Mouse (Mus musculus) embryonic facial prominence, embryonic 11.5 days (tissue): Measurements from ENCODE around the gene Myh9. TPM values are rescaled to one million over a fixed set of nuclear protein-coding genes. Genes with fewer than 3 reads are reported as not detected.
A peak's percentile ranks its signal among the peaks of the same experiment; 100 is the strongest.

Experiments
- ATAC-seq: fragments of 200-750 bp; cut with Nextera tagmentation; replicated peaks from 2 replicates; pipeline ENCODE4 v1.8.0; 2017; ENCODE audit warnings: low read depth; ENCODE audit not compliant: insufficient number of reproducible peaks, low FRiP score, low TSS enrichment
- DNase-seq: peaks from one replicate; pipeline ENCODE4 v3.0.0-alpha.2; 2015; ENCODE audit warnings: low spot score
- H3K27ac ChIP-seq: fragments of 300-500 bp; sonication (generic); replicated peaks from 2 replicates; pipeline ENCODE4 v1.5.1; 2014; ENCODE audit warnings: mild to moderate bottlenecking, low read depth, low read length, control low read depth
- H3K27me3 ChIP-seq: fragments of 300-500 bp; sonication (generic); 2 replicates; pipeline ENCODE4 v1.6.1; 2014; ENCODE audit warnings: mild to moderate bottlenecking, low read length, moderate library complexity, mixed read lengths; ENCODE audit not compliant: control insufficient read depth, insufficient read depth
- H3K36me3 ChIP-seq: fragments of 300-500 bp; sonication (generic); replicated peaks from 2 replicates; pipeline ENCODE4 v1.6.1; 2014; ENCODE audit warnings: low read depth, mild to moderate bottlenecking, low read length, moderate library complexity, mixed read lengths; ENCODE audit not compliant: control insufficient read depth, insufficient read depth
- H3K4me1 ChIP-seq: fragments of 300-500 bp; sonication (generic); 2 replicates; pipeline ENCODE4 v1.6.1; 2014; ENCODE audit warnings: low read length, mixed read lengths; ENCODE audit not compliant: control insufficient read depth, insufficient read depth
- H3K4me2 ChIP-seq: fragments of 300-500 bp; sonication (generic); 2 replicates; pipeline ENCODE4 v1.6.1; 2014; ENCODE audit warnings: low read depth, mild to moderate bottlenecking, control low read depth, low read length, moderate library complexity
- H3K4me3 ChIP-seq: fragments of 300-500 bp; sonication (generic); 2 replicates; pipeline ENCODE4 v1.5.1; 2014; ENCODE audit warnings: low read depth, low read length, control low read depth
- H3K9ac ChIP-seq: fragments of 300-500 bp; sonication (generic); replicated peaks from 2 replicates; pipeline ENCODE4 v1.6.1; 2014; ENCODE audit warnings: mild to moderate bottlenecking, control low read depth, low read length
- H3K9me3 ChIP-seq: fragments of 300-500 bp; sonication (generic); replicated peaks from 2 replicates; pipeline ENCODE4 v1.6.1; 2016; ENCODE audit warnings: mild to moderate bottlenecking, low read length, inconsistent platforms, mixed read lengths; ENCODE audit not compliant: control insufficient read depth
- WGBS: fragments of 180-500 bp; shearing (Covaris S2); extraction: QIAGEN DNeasy Blood & Tissue Kit; methylation state at CpG from one replicate; pipeline ENCODE4 v1.1.7; 2014; 5-methylcytosine and 5-hydroxymethylcytosine counted together
- polyA plus RNA-seq: library from polyadenylated mRNA; unstranded; fragments of >200 nt; fragmentation: Nextera tagmentation; extraction: Ambion mirVana; gene quantifications from 2 replicates; pipeline ENCODE4 v1.2.1, GENCODE M21; 2014

Gene Myh9
- polyA plus RNA-seq, 1 experiment from 2014 or later, result 23.4 TPM

DNA sequence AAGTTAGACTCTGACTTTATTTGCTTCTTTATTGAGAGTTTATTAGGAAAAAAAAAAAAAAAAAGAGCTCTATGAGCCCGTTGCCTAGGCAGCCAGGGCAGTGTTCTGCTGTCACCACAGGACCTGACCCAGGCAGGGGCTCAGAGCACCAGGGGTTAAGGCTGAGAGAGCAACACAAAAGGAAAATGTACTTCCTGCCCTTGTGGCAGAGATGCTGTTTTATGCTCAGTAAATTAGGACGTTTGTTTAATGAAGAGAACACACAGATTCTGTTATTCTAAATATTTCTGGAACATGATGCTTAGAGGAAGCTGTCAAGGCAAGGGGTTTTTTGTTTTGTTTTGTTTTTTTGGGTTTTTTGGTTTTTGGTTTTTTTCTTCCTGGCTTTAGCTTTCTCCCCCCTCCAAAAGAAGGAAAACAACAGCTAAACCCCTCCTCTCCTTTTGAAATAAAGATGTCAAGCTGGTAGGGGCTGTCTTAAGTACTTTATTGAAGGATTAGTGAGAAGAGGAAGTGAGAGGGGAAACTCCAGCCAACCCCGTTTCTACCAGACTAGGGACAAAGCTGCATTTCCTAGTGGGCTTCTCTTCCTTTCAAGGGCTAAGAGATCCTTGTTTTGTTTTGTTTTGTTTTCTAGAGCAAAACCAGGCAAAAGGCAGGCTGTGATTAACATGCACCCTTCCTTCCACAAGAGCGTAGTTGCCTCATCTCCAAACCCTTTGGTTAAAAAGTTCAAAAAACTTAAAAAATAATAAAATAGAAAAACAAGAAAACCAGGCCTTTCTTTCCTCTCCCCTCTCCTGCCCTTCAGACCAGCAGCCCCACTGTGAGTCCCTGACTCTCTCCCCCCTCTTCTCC is 3.2 kb downstream of the Myh9 start:
- Histone ChIP-seq H3K27me3 (no peaks in the 10 kb centered on the region), H3K36me3 (no peaks in the 10 kb centered on the region), H3K4me3 (no peak overlapping the region), H3K4me2 (no peak overlapping the region), H3K9me3 (no peaks in the 10 kb centered on the region), H3K9ac (no peak overlapping the region), H3K4me1 (peaks cover 2% of the 10 kb centered on the region; the same call in 1 of the 2 replicates), H3K27ac (0 out of 2 replicates have a peak overlapping the region, but pooled peaks have one; percentile 36)
- DNase-seq (no peak), ATAC-seq (no peak)
- WGBS, result 15% methylated on average over 4 of the region's 4 CpGs

DNA sequence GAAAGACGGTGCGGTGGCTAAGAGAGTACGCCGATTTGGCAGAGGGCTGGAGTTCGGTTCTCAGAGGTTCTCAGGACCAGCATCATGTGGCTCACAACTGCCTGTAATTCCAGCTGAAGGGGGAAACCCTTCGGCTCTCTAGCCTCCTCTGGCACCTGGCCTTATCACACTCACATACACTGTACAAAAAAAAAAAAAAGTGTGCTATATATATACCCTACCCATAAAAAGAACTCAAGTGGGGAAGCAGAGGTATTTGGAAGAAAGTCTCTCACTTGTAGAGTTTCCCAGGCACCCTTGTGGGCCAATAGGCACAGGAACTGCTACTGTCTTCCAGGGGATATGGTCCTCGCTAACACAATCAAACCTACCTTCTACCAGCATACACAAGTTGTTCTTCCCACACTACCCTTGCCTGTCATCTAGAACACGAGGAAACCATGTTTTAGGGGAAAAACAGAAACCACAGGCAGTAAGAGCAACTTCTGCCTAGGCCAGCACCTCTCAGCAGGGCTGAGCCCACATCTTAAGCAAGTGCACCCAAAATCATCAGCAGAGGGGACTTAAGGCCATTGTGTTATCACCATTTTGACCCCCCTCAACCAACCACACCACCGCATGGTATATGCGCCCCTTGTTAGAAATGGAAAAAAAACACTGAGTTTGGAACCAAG is 4.4 kb downstream of the Myh9 start:
- ATAC-seq (no peak), DNase-seq (no peak)
- no peak overlapping the region for H3K4me2 ChIP-seq
- no peak overlapping the region for H3K4me3 ChIP-seq
- no peaks in the 10 kb centered on the region for H3K9me3 ChIP-seq
- H3K27ac ChIP-seq, result no peak overlapping the region
- no peaks in the 10 kb centered on the region for H3K36me3 ChIP-seq
- 67% methylated on average over 10 of the region's 10 CpGs for WGBS
- H3K27me3 ChIP-seq, result no peaks in the 10 kb centered on the region
- peaks cover 2% of the 10 kb centered on the region; the same call in 1 of the 2 replicates for H3K4me1 ChIP-seq
- no peak overlapping the region for H3K9ac ChIP-seq

DNA sequence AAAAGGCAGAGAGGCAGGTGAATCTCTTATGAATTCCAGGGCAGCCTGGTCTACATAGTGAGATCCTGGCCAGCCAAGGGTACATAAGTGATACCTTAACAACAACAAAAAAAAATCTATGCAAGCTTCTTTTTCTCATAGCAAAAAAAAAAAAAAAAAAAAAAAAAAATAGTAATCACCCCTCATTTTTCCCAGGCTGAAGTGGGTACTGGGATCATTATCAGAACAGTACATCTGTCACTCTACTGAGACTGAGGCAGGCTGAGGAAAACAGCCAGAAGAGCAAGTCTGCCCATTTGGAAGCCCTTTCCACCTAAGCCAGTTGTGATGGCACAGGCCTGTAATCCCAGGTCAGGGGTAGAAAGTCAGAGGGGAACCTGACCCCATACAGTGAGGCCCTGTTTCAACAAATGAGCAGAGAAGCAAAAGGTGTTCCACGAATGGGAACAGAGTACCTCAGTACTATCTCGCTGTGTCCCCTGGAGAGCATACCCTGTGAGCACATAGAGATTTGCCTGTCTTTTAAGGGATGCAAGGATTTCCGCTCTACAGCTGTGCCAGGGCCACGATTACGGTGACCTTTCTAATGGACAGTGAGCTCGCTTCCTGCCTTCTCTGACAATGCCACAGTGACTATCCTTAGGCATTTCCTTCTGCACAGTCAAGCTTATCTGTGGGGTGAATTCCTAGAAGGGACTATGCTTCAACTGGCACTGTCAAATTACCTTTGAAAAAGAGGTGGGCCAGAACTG is 5.1 kb downstream of the Myh9 start:
- H3K4me2 ChIP-seq, result no peak overlapping the region
- H3K27me3 ChIP-seq, result no peaks in the 10 kb centered on the region
- no peaks in the 10 kb centered on the region for H3K36me3 ChIP-seq
- DNase-seq (no peak), ATAC-seq (no peak)
- H3K27ac ChIP-seq, result no peak overlapping the region
- peaks cover 2% of the 10 kb centered on the region; the same call in 1 of the 2 replicates for H3K4me1 ChIP-seq
- H3K4me3 ChIP-seq, result no peak overlapping the region
- no peaks in the 10 kb centered on the region for H3K9me3 ChIP-seq
- 34% methylated on average over 6 of the region's 6 CpGs for WGBS
- no peak overlapping the region for H3K9ac ChIP-seq

DNA sequence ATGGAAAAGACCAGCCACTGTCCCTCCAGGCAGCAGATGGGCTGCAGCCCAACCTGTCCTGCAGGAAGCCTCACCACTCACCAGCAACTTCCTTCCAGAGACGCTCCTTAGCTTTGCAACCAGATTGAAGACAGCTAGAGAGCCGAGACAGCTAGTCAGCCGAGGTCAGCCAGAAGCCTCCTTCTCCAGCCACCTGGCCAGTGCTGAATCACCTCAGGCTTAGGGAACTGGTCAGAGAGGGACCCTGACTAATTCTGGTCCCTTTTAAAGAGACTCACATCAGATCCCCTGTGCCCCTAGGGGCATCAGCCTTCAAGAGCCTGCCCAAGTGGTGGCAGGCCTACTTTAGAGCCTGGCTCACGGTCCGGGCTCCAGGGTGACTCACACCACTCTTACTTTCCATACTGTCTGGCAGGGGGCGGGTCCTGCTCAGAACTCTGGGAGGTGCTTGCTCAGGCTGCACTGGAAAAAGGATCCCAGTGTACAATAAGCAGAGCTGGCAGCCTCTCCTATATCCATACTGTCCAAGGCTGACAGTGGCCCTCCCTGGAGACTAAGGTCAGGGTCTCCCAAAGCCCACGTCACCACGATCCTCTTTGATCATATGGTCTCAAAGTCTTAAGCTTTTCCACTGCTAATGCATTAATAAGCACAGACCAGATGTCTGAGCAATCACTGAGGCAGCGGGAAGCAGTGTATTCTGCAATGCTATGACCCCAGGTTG is 5.9 kb downstream of the Myh9 start:
- no peaks in the 10 kb centered on the region for H3K9me3 ChIP-seq
- H3K36me3 ChIP-seq, result no peaks in the 10 kb centered on the region
- peak; percentile 55; the same call in 1 of the 2 replicates for ATAC-seq
- no peak overlapping the region for H3K27ac ChIP-seq
- no peak overlapping the region for H3K4me3 ChIP-seq
- H3K27me3 ChIP-seq, result no peaks in the 10 kb centered on the region
- H3K4me2 ChIP-seq, result no peak overlapping the region
- H3K4me1 ChIP-seq, result peaks cover 2% of the 10 kb centered on the region; the same call in 1 of the 2 replicates
- no peak overlapping the region for H3K9ac ChIP-seq
- no peak for DNase-seq
- WGBS, result 31% methylated on average over 9 of the region's 9 CpGs

DNA sequence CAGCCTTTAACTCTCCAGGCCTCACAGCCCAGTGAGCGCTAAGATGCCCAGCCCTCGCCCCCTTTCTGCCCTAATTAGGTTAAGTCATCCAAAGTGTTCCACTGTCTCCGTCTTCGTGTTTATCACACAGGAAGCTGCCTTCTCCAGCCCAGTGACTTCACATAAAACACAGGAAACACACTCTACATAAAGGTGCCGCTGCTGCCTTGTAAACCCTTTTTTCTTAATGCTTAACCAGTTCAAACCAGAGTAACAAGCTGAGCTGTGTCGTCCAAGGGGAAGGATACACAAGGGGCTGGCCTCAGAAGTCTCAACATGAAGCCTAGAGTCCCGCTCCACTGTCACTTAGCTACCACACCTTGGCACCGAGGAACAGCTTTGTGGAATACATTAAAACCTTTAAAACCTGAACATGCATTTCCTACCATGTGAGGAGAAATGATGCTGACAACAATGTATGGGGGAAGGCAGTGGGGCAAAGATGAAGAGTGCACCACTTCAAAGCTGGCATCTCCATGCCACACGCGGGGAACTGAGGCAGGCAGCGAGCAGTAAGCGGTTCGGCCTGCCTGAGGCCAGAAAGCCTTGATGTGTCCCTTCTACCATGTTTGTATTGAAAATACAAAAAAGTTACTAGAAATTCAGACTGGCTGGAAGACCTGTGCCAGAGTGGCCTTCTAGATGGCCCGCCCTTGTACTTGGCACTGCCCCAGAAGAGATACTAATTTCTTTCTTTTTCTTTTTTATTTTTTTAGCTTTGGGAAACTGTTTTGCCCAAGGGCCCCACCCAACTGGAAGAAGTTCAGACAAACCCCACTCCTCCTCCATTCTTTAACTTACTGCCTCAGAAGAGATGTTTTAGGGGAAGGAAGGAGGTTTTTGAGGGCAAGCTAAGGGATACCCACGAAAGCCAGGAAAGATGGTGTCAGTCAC is 7.4 kb downstream of the Myh9 start:
- no peak for ATAC-seq
- no peak overlapping the region for H3K27ac ChIP-seq

DNA sequence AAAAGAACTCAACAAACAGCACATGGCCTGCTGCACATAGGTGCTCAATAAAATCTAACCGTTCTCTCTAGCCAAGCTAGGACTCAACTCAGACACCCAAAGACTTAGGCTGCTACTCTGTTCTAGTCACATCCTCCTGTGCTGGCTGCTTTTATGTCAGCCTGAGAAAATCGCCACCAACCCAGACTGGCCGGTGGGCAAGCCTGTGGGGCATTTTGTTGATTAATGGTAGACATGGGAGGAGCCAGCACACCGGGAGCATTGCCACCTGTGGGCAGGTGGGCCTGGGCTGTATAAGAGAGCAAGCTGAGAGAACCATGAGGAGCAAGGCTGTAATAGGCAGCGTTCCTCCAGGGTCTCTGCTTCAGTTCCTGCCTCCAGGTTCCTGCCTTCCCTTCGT is 8.2 kb downstream of the Myh9 start:
- no peaks in the 10 kb centered on the region for H3K27me3 ChIP-seq
- no peaks in the 10 kb centered on the region; the same call in 1 of the 2 replicates for H3K4me1 ChIP-seq
- no peak for ATAC-seq
- H3K27ac ChIP-seq, result no peak overlapping the region
- no peaks in the 10 kb centered on the region for H3K9me3 ChIP-seq
- no peak for DNase-seq
- H3K4me3 ChIP-seq, result no peak overlapping the region
- H3K4me2 ChIP-seq, result no peak overlapping the region
- no peak overlapping the region for H3K9ac ChIP-seq
- 85% methylated on average over 6 of the region's 6 CpGs for WGBS
- H3K36me3 ChIP-seq, result no peaks in the 10 kb centered on the region

More for the DNA sequence above, 7.4 kb downstream of the Myh9 start:
- Histone ChIP-seq H3K9ac (no peak overlapping the region), H3K4me1 (peaks cover 2% of the 10 kb centered on the region; the same call in 1 of the 2 replicates), H3K36me3 (no peaks in the 10 kb centered on the region), H3K4me2 (no peak overlapping the region), H3K4me3 (no peak overlapping the region), H3K27me3 (no peaks in the 10 kb centered on the region), H3K9me3 (no peaks in the 10 kb centered on the region)
- 76% methylated on average over 15 of the region's 15 CpGs for WGBS
- DNase-seq, result no peak

DNA sequence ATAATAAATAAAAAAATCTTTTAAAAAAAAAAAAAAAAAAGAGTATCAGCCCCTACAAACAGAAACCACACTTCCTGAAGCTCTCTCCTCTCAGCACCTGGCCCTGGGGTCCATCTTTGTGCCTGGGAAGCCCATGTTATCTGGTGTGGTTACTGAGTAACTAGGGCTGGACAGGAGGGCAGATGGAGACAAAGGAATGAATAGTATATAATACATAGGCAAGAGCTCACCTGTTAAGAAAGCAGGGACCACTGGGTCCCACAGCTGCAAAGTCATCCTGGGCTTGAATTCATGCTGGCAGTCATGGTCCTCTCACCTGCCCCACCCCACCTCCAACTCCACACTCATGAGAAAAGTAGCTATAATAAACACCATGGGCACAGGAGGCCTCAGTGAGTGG is 8.9 kb downstream of the Myh9 start:
- H3K9me3 ChIP-seq, result no peaks in the 10 kb centered on the region
- ATAC-seq (no peak), DNase-seq (no peak)
- H3K9ac ChIP-seq, result no peak overlapping the region
- no peaks in the 10 kb centered on the region for H3K27me3 ChIP-seq
- no peak overlapping the region for H3K27ac ChIP-seq
- no peaks in the 10 kb centered on the region for H3K36me3 ChIP-seq
- H3K4me1 ChIP-seq, result no peaks in the 10 kb centered on the region; the same call in 1 of the 2 replicates
- no peak overlapping the region for H3K4me2 ChIP-seq
- no peak overlapping the region for H3K4me3 ChIP-seq
